Mouse (Mus musculus) heart, adult 2 months (tissue): Measurements from ENCODE around the gene Bloc1s2.

ENCODE experiments used
- CTCF ChIP-seq: fragments of 200-600 bp; IDR thresholded peaks from 2 replicates; pipeline ENCODE4 v1.8.1; 2022; ENCODE audit warnings: antibody characterized with exemption, mild to moderate bottlenecking, moderate library complexity
- EP300 ChIP-seq: fragments of 200-500 bp; IDR thresholded peaks from 2 replicates; pipeline ENCODE4 v1.6.1; 2011; ENCODE audit warnings: low read depth, low read length, control low read depth; ENCODE audit not compliant: insufficient read depth

DNA sequence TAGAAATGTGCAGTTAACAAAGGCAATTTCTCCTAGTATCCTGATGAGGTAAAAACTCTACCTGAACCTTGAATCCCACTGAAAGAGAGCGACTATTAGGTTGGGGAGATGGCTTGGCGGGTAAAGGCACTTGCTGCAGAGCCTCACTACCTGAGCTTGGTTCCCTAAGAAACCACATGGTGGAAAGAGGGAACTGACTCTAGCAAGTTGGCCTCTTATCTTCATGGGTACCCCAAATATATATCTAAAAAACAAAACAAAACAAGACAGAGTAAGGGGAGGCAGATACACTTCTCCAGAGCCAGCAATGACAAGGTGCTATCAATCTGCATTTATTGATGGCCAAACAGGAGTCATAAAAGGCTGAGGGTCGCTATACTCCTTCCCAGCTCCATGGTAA lies 37.7 kb upstream of the Bloc1s2 start:
- TF ChIP-seq CTCF = no peak
- no peak for TF ChIP-seq EP300
